Mouse (Mus musculus): ENCODE results near the gene Gatm. TPM values are rescaled to one million over a fixed set of nuclear protein-coding genes. Genes with fewer than 3 reads are reported as not detected.

Gene Gatm
- total RNA-seq, 1 experiment: 2.2 TPM

- TF ChIP-seq ZNF384 (IDR thresholded peaks at IDR 0.05; ENCODE audit: low read depth, low read length): no peak
- no peak for TF ChIP-seq HCFC1 (IDR thresholded peaks at IDR 0.05; ENCODE audit: borderline replicate concordance, insufficient read depth, low read length)
- no peak for TF ChIP-seq ZC3H11A (IDR thresholded peaks at IDR 0.05; ENCODE audit: borderline replicate concordance, low read depth, low read length)
- no peak for TF ChIP-seq CHD2 (IDR thresholded peaks at IDR 0.05; ENCODE audit: low read depth, low read length)
- TF ChIP-seq MAFK (IDR thresholded peaks at IDR 0.05; ENCODE audit: insufficient read depth, low read depth, low read length): no peak
- Histone ChIP-seq H3K9me3 (ENCODE audit: control insufficient read depth, insufficient read depth, low read depth, low read length) (no peaks in the 10 kb centered on the region), H3K36me3 (ENCODE audit: control insufficient read depth, insufficient read depth, low read length, poor library complexity, severe bottlenecking) (no peaks in the 10 kb centered on the region), H3K4me1 (ENCODE audit: control insufficient read depth in 2 of 2, insufficient read depth in 2 of 2, low read length in 2 of 2, poor library complexity in 1 of 2) (no peaks in the 10 kb centered on the region), H3K9ac (ENCODE audit: insufficient read depth, low read depth, low read length, poor library complexity, severe bottlenecking) (no peak overlapping the region), H3K4me3 (ENCODE audit: insufficient read depth in 1 of 2, low read depth in 1 of 2, low read length in 2 of 2, poor library complexity in 1 of 2, severe bottlenecking in 1 of 2) (no peak overlapping the region), H3K27ac (ENCODE audit: insufficient read depth, low read depth, low read length, poor library complexity, severe bottlenecking) (no peak overlapping the region)
- DNase-seq (ENCODE audit: low read depth, low spot score): no peak
- in situ Hi-C loops (cut with MboI; ENCODE audit: low sequenced_read_pairs in 2 of 2, unreplicated experiment in 2 of 2): no loop called here
These were observed 5.3 kb downstream of the Gatm start for GRCm38 (mm10) chr2:122605829-122606228.

DNA sequence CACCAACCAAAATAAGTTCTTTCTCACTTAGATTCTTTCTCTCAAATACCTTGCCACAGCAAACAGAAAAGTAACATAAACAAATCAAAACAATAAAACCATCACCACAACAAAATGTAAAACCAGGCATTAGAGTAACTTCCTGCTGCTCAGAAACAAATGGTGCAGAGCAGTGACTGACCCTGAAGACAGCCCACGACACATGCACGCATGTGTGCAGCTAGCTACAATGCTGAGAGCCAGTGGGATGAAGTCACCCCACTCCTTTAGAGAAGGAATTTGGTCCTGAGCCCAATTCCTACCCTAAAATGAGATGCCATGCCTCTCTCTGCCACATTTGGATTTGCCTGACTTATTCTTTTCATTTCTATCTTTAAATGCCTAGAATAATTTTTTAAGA, 9.7 kb downstream of the Gatm start:
- Histone ChIP-seq H3K4me3 (ENCODE audit: insufficient read depth in 1 of 2, low read depth in 1 of 2, low read length in 2 of 2, poor library complexity in 1 of 2, severe bottlenecking in 1 of 2) (no peak overlapping the region), H3K27ac (ENCODE audit: insufficient read depth, low read depth, low read length, poor library complexity, severe bottlenecking) (no peak overlapping the region), H3K9ac (ENCODE audit: insufficient read depth, low read depth, low read length, poor library complexity, severe bottlenecking) (no peak overlapping the region), H3K36me3 (ENCODE audit: control insufficient read depth, insufficient read depth, low read length, poor library complexity, severe bottlenecking) (no peaks in the 10 kb centered on the region), H3K9me3 (ENCODE audit: control insufficient read depth, insufficient read depth, low read depth, low read length) (no peaks in the 10 kb centered on the region), H3K4me1 (ENCODE audit: control insufficient read depth in 2 of 2, insufficient read depth in 2 of 2, low read length in 2 of 2, poor library complexity in 1 of 2) (no peaks in the 10 kb centered on the region)
- DNase-seq (ENCODE audit: low read depth, low spot score): no peak
- in situ Hi-C loops (cut with MboI; ENCODE audit: low sequenced_read_pairs in 2 of 2, unreplicated experiment in 2 of 2): no loop called here
- TF ChIP-seq MAFK (IDR thresholded peaks at IDR 0.05; ENCODE audit: insufficient read depth, low read depth, low read length) (no peak), ZNF384 (IDR thresholded peaks at IDR 0.05; ENCODE audit: low read depth, low read length) (no peak), ZC3H11A (IDR thresholded peaks at IDR 0.05; ENCODE audit: borderline replicate concordance, low read depth, low read length) (no peak), HCFC1 (IDR thresholded peaks at IDR 0.05; ENCODE audit: borderline replicate concordance, insufficient read depth, low read length) (no peak), CHD2 (IDR thresholded peaks at IDR 0.05; ENCODE audit: low read depth, low read length) (no peak)

- H3K27ac ChIP-seq (ENCODE audit: insufficient read depth, low read depth, low read length, poor library complexity, severe bottlenecking): no peak overlapping the region
- no peak overlapping the region for H3K4me3 ChIP-seq (ENCODE audit: insufficient read depth in 1 of 2, low read depth in 1 of 2, low read length in 2 of 2, poor library complexity in 1 of 2, severe bottlenecking in 1 of 2)
- TF ChIP-seq MAFK (IDR thresholded peaks at IDR 0.05; ENCODE audit: insufficient read depth, low read depth, low read length) (no peak), CHD2 (IDR thresholded peaks at IDR 0.05; ENCODE audit: low read depth, low read length) (no peak), ZNF384 (IDR thresholded peaks at IDR 0.05; ENCODE audit: low read depth, low read length) (no peak), HCFC1 (IDR thresholded peaks at IDR 0.05; ENCODE audit: borderline replicate concordance, insufficient read depth, low read length) (no peak), ZC3H11A (IDR thresholded peaks at IDR 0.05; ENCODE audit: borderline replicate concordance, low read depth, low read length) (no peak)
- in situ Hi-C loops (cut with MboI; ENCODE audit: low sequenced_read_pairs in 2 of 2, unreplicated experiment in 2 of 2): no loop called here
- H3K9me3 ChIP-seq (ENCODE audit: control insufficient read depth, insufficient read depth, low read depth, low read length): no peaks in the 10 kb centered on the region
- no peak overlapping the region for H3K9ac ChIP-seq (ENCODE audit: insufficient read depth, low read depth, low read length, poor library complexity, severe bottlenecking)
- H3K36me3 ChIP-seq (ENCODE audit: control insufficient read depth, insufficient read depth, low read length, poor library complexity, severe bottlenecking): no peaks in the 10 kb centered on the region
- no peaks in the 10 kb centered on the region for H3K4me1 ChIP-seq (ENCODE audit: control insufficient read depth in 2 of 2, insufficient read depth in 2 of 2, low read length in 2 of 2, poor library complexity in 1 of 2)
- no peak for DNase-seq (ENCODE audit: low read depth, low spot score)
These were observed 11.4 kb downstream of the Gatm start for GRCm38 (mm10) chr2:122599736-122600135.

- no peaks in the 10 kb centered on the region for H3K4me1 ChIP-seq (ENCODE audit: control insufficient read depth in 2 of 2, insufficient read depth in 2 of 2, low read length in 2 of 2, poor library complexity in 1 of 2)
- H3K9me3 ChIP-seq (ENCODE audit: control insufficient read depth, insufficient read depth, low read depth, low read length): no peaks in the 10 kb centered on the region
- DNase-seq (ENCODE audit: low read depth, low spot score): no peak
- H3K4me3 ChIP-seq (ENCODE audit: insufficient read depth in 1 of 2, low read depth in 1 of 2, low read length in 2 of 2, poor library complexity in 1 of 2, severe bottlenecking in 1 of 2): no peak overlapping the region
- in situ Hi-C loops (cut with MboI; ENCODE audit: low sequenced_read_pairs in 2 of 2, unreplicated experiment in 2 of 2): no loop called here
- TF ChIP-seq HCFC1 (IDR thresholded peaks at IDR 0.05; ENCODE audit: borderline replicate concordance, insufficient read depth, low read length) (no peak), ZNF384 (IDR thresholded peaks at IDR 0.05; ENCODE audit: low read depth, low read length) (no peak), MAFK (IDR thresholded peaks at IDR 0.05; ENCODE audit: insufficient read depth, low read depth, low read length) (no peak), CHD2 (IDR thresholded peaks at IDR 0.05; ENCODE audit: low read depth, low read length) (no peak), ZC3H11A (IDR thresholded peaks at IDR 0.05; ENCODE audit: borderline replicate concordance, low read depth, low read length) (no peak)
- H3K36me3 ChIP-seq (ENCODE audit: control insufficient read depth, insufficient read depth, low read length, poor library complexity, severe bottlenecking): no peaks in the 10 kb centered on the region
- H3K9ac ChIP-seq (ENCODE audit: insufficient read depth, low read depth, low read length, poor library complexity, severe bottlenecking): no peak overlapping the region
- H3K27ac ChIP-seq (ENCODE audit: insufficient read depth, low read depth, low read length, poor library complexity, severe bottlenecking): no peak overlapping the region
These were observed 15.6 kb downstream of the Gatm start for GRCm38 (mm10) chr2:122595461-122595860.

DNA sequence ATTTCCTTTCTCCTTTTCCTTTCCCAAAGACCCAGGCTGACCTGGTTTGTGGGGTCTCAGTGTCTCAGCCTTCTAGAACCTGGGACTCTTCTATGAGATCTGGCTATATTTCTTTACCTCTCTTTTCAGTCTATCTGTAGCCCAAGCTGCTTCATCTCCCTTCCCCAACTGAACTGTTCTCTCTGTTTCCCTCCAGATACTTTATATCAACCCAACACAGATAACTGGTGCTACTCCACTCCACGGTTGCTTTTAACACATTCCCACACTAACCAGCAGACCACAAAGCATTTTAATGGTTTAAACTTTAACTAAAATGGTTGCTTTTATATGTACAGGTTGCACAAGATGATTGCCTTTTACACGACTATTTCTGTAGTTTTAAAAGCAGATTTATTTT, 19.9 kb downstream of the Gatm start:
- Histone ChIP-seq H3K9me3 (ENCODE audit: control insufficient read depth, insufficient read depth, low read depth, low read length) (no peaks in the 10 kb centered on the region), H3K27ac (ENCODE audit: insufficient read depth, low read depth, low read length, poor library complexity, severe bottlenecking) (no peak overlapping the region), H3K9ac (ENCODE audit: insufficient read depth, low read depth, low read length, poor library complexity, severe bottlenecking) (no peak overlapping the region), H3K4me1 (ENCODE audit: control insufficient read depth in 2 of 2, insufficient read depth in 2 of 2, low read length in 2 of 2, poor library complexity in 1 of 2) (no peaks in the 10 kb centered on the region), H3K4me3 (ENCODE audit: insufficient read depth in 1 of 2, low read depth in 1 of 2, low read length in 2 of 2, poor library complexity in 1 of 2, severe bottlenecking in 1 of 2) (no peak overlapping the region), H3K36me3 (ENCODE audit: control insufficient read depth, insufficient read depth, low read length, poor library complexity, severe bottlenecking) (no peaks in the 10 kb centered on the region)
- in situ Hi-C loops (cut with MboI; ENCODE audit: low sequenced_read_pairs in 2 of 2, unreplicated experiment in 2 of 2): no loop called here
- no peak for DNase-seq (ENCODE audit: low read depth, low spot score)
- TF ChIP-seq MAFK (IDR thresholded peaks at IDR 0.05; ENCODE audit: insufficient read depth, low read depth, low read length) (no peak), ZNF384 (IDR thresholded peaks at IDR 0.05; ENCODE audit: low read depth, low read length) (no peak), CHD2 (IDR thresholded peaks at IDR 0.05; ENCODE audit: low read depth, low read length) (no peak), ZC3H11A (IDR thresholded peaks at IDR 0.05; ENCODE audit: borderline replicate concordance, low read depth, low read length) (no peak), HCFC1 (IDR thresholded peaks at IDR 0.05; ENCODE audit: borderline replicate concordance, insufficient read depth, low read length) (no peak)

Measured in ES-E14 (cell line).